28 mouse cellular contexts compared by ENCODE assay signal in genomic region chr2:161767528-161767927, GRCm38 (mm10).
"Had no signal": no experiment of that assay in that cellular context is flagged by ENCODE, and none has a peak within 500 bp of the region (broad histone marks: within the 10 kb centered on the region; RNA-seq: fewer than 3 reads in every experiment).

No protein-coding gene starts in this region.

- H3K27me3 ChIP-seq: heart, embryonic 12.5 days; hindbrain, embryonic 13.5 days; hindbrain, embryonic 15.5 days; intestine, embryonic 15.5 days; limb, embryonic 12.5 days; liver, embryonic 13.5 days; liver, embryonic 15.5 days had no signal

- ATAC-seq: inflammation-experienced regulatory T-cells, adult 6 months; intestine, embryonic 15.5 days; intestine, postnatal 0 days; liver, postnatal 0 days had no signal

- H3K9ac ChIP-seq: heart, embryonic 12.5 days; hindbrain, embryonic 13.5 days; hindbrain, embryonic 15.5 days; intestine, embryonic 15.5 days; limb, embryonic 12.5 days; liver, embryonic 13.5 days; liver, embryonic 15.5 days; liver, postnatal 0 days had no signal

- H3K36me3 ChIP-seq: heart, embryonic 10.5 days; heart, embryonic 12.5 days; hindbrain, embryonic 10.5 days; hindbrain, embryonic 13.5 days; hindbrain, embryonic 15.5 days; intestine, embryonic 15.5 days; limb, embryonic 10.5 days; limb, embryonic 12.5 days; liver, embryonic 13.5 days; liver, embryonic 15.5 days had no signal

- H3K27ac ChIP-seq: gastrocnemius, adult 2 months; heart, embryonic 10.5 days; hindbrain, embryonic 10.5 days; hindbrain, embryonic 13.5 days; hindbrain, embryonic 15.5 days; intestine, embryonic 15.5 days; layer of hippocampus, adult 2 months; left cerebral cortex, adult 2 months; limb, embryonic 10.5 days; limb, embryonic 12.5 days; liver, embryonic 13.5 days; liver, embryonic 15.5 days had no signal

- H3K9me3 ChIP-seq: heart, embryonic 10.5 days; heart, embryonic 12.5 days; hindbrain, embryonic 10.5 days; hindbrain, embryonic 13.5 days; hindbrain, embryonic 15.5 days; intestine, embryonic 15.5 days; limb, embryonic 10.5 days; limb, embryonic 12.5 days; liver, embryonic 13.5 days; liver, embryonic 15.5 days had no signal

- H3K4me3 ChIP-seq: gastrocnemius, adult 2 months; heart, embryonic 10.5 days; heart, embryonic 12.5 days; hindbrain, embryonic 10.5 days; hindbrain, embryonic 13.5 days; hindbrain, embryonic 15.5 days; intestine, embryonic 15.5 days; layer of hippocampus, adult 2 months; left cerebral cortex, adult 2 months; limb, embryonic 10.5 days; limb, embryonic 12.5 days; liver, embryonic 13.5 days; liver, embryonic 15.5 days had no signal

- DNase-seq: gastrocnemius, adult 2 months; gastrocnemius, postnatal 10 days; gastrocnemius, postnatal 25 days; heart, adult 18-20 months; heart, postnatal 10 days; heart, postnatal 4 days; kidney, adult 18-20 months; kidney, adult 8-10 months; kidney, postnatal 10 days; kidney, postnatal 25 days; kidney, postnatal 4 days; liver; liver, embryonic 13.5 days; liver, postnatal 0 days had no signal

- H3K4me2 ChIP-seq: heart, embryonic 12.5 days; hindbrain, embryonic 13.5 days; hindbrain, embryonic 15.5 days; intestine, embryonic 15.5 days; limb, embryonic 12.5 days; liver, embryonic 11.5 days; liver, embryonic 13.5 days; liver, embryonic 15.5 days had no signal

- H3K4me1 ChIP-seq: heart, embryonic 10.5 days; heart, embryonic 12.5 days; hindbrain, embryonic 10.5 days; hindbrain, embryonic 13.5 days; hindbrain, embryonic 15.5 days; intestine, embryonic 15.5 days; limb, embryonic 10.5 days; limb, embryonic 12.5 days; liver, embryonic 13.5 days; liver, embryonic 15.5 days had no signal
